Mouse (Mus musculus): ENCODE measurements at regions not wholly inside any gene's neighbourhood (a gene's known extent, or its start where the extent isn't known, plus 50 kb on each side); places are given as distances from the start of the nearest gene placed in this dataset.

- no peak for DNase-seq (ENCODE audit: low spot score)
Observed at GRCm38 (mm10) chr17:9764041-9764606, 94.6 kb upstream of the Pabpc6 start.

GRCm38 (mm10) chr17:9763110-9763509 is 93.6 kb upstream of the Pabpc6 start:
- DNase-seq (ENCODE audit: low spot score), result no peak

GRCm38 (mm10) chr17:9762436-9762835 is 92.9 kb upstream of the Pabpc6 start:
- DNase-seq (ENCODE audit: low spot score), result no peak

- DNase-seq (ENCODE audit: low spot score), result no peak
Observed at GRCm38 (mm10) chr17:9760706-9761059, 91.2 kb upstream of the Pabpc6 start.

GRCm38 (mm10) chr17:9760026-9760705 is 90.6 kb upstream of the Pabpc6 start:
- DNase-seq (ENCODE audit: low spot score), result no peak

- DNase-seq (ENCODE audit: low spot score), result no peak
Observed at GRCm38 (mm10) chr17:9759421-9759852, 89.9 kb upstream of the Pabpc6 start.

- no peak for DNase-seq (ENCODE audit: low spot score)
Observed at GRCm38 (mm10) chr17:9757725-9758251, 88.3 kb upstream of the Pabpc6 start.

- no peak for DNase-seq (ENCODE audit: low spot score)
Observed at GRCm38 (mm10) chr17:9756675-9757074, 87.2 kb upstream of the Pabpc6 start.

- peak; percentile 63 for DNase-seq (ENCODE audit: low spot score)
Observed at GRCm38 (mm10) chr17:9756196-9756595, 86.7 kb upstream of the Pabpc6 start.

- DNase-seq (ENCODE audit: low spot score), result no peak
Observed at GRCm38 (mm10) chr17:9755576-9755975, 86.1 kb upstream of the Pabpc6 start.

GRCm38 (mm10) chr17:9754884-9755405 is 85.4 kb upstream of the Pabpc6 start:
- DNase-seq (ENCODE audit: low spot score), result no peak

GRCm38 (mm10) chr17:9752848-9753247 is 83.3 kb upstream of the Pabpc6 start:
- no peak for DNase-seq (ENCODE audit: low spot score)

GRCm38 (mm10) chr17:9751348-9752170 is 82.0 kb upstream of the Pabpc6 start:
- no peak for DNase-seq (ENCODE audit: low spot score)

- DNase-seq (ENCODE audit: low spot score), result no peak
Observed at GRCm38 (mm10) chr17:9750046-9750445, 80.5 kb upstream of the Pabpc6 start.

- DNase-seq (ENCODE audit: low spot score), result no peak
Observed at GRCm38 (mm10) chr17:9749301-9749700, 79.8 kb upstream of the Pabpc6 start.

- no peak for DNase-seq (ENCODE audit: low spot score)
Observed at GRCm38 (mm10) chr17:9747893-9748292, 78.4 kb upstream of the Pabpc6 start.

- DNase-seq (ENCODE audit: low spot score), result no peak
Observed at GRCm38 (mm10) chr17:9743342-9743741, 73.8 kb upstream of the Pabpc6 start.

GRCm38 (mm10) chr17:9741321-9741720 is 71.8 kb upstream of the Pabpc6 start:
- no peak for DNase-seq (ENCODE audit: low spot score)

- DNase-seq (ENCODE audit: low spot score), result no peak
Observed at GRCm38 (mm10) chr17:9729020-9729419, 59.5 kb upstream of the Pabpc6 start.

GRCm38 (mm10) chr17:9725704-9726469 is 56.4 kb upstream of the Pabpc6 start:
- peak; percentile 5 for DNase-seq (ENCODE audit: low spot score)

GRCm38 (mm10) chr17:9723484-9723883 is 54.0 kb upstream of the Pabpc6 start:
- no peak for DNase-seq (ENCODE audit: low spot score)

GRCm38 (mm10) chr17:9722709-9723108 is 53.2 kb upstream of the Pabpc6 start:
- no peak for DNase-seq (ENCODE audit: low spot score)

All from ovary, postnatal 14 days (tissue).